In the genomic region with DNA sequence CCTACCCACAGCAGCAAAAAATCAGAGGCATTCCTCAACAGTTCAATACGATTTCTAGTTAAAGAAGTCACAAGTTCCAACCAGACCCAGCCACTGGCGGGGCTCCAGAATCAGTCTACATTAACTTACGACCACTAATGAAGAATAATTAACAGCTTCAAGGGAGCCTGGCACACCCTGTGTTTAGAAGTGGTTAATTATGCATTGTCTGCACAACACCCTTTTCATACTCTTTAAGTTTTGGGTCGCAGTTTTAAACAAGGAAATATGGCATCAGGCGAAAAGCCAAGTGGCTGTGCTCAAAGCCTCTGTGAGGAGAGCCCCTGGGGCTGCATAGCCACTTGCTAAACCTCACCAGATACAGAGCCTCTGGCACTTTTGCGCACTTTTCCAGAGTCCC, we compare ENCODE assay signal across 24 mouse cellular contexts.
DNase-seq lines count a peak whose midpoint lies in the region; ATAC-seq lines count a peak whose summit lies in the region.
"Had no signal": no experiment of that assay in that cellular context is flagged by ENCODE, and none has a peak within 500 bp of the region (broad histone marks: within the 10 kb centered on the region; RNA-seq: fewer than 3 reads in every experiment).

No protein-coding gene starts in this region.

- WGBS in midbrain, embryonic 12.5 days = 83% methylated on average over 6 of the region's 6 CpGs
- WGBS in midbrain, embryonic 10.5 days = 89% methylated on average over 6 of the region's 6 CpGs
- 20% methylated on average over 6 of the region's 6 CpGs for WGBS in forebrain, embryonic 14.5 days
- WGBS in hindbrain, embryonic 15.5 days = 38% methylated on average over 6 of the region's 6 CpGs
- WGBS in neural tube, embryonic 13.5 days = 38% methylated on average over 6 of the region's 6 CpGs

- no peak overlapping the region for H3K4me3 ChIP-seq in midbrain, embryonic 12.5 days
- no peak overlapping the region for H3K4me3 ChIP-seq in midbrain, embryonic 10.5 days
- no peak overlapping the region for H3K4me3 ChIP-seq in forebrain, embryonic 14.5 days (ENCODE audit: low read depth, low read length)
- H3K4me3 ChIP-seq in hindbrain, embryonic 15.5 days = no peak overlapping the region
- no peak overlapping the region for H3K4me3 ChIP-seq in neural tube, embryonic 13.5 days
- H3K4me3 ChIP-seq: embryonic facial prominence, embryonic 10.5 days; heart, embryonic 12.5 days; kidney, embryonic 15.5 days; limb, embryonic 13.5 days; liver, embryonic 13.5 days; stomach, embryonic 15.5 days had no signal

- H3K9me3 ChIP-seq in midbrain, embryonic 12.5 days = no peaks in the 10 kb centered on the region
- no peaks in the 10 kb centered on the region for H3K9me3 ChIP-seq in midbrain, embryonic 10.5 days (replicated peaks)
- H3K9me3 ChIP-seq in forebrain, embryonic 14.5 days (replicated peaks; ENCODE audit: control insufficient read depth, low read length) = no peaks in the 10 kb centered on the region
- H3K9me3 ChIP-seq in hindbrain, embryonic 15.5 days = no peaks in the 10 kb centered on the region
- no peaks in the 10 kb centered on the region for H3K9me3 ChIP-seq in neural tube, embryonic 13.5 days
- H3K9me3 ChIP-seq: embryonic facial prominence, embryonic 10.5 days; heart, embryonic 12.5 days; kidney, embryonic 15.5 days; limb, embryonic 13.5 days; liver, embryonic 13.5 days; stomach, embryonic 15.5 days had no signal

- DNase-seq in midbrain, embryonic 10.5 days (ENCODE audit: low spot score) = no peak
- DNase-seq in forebrain, embryonic 14.5 days (ENCODE audit: low spot score) = peak; percentile 81
- DNase-seq in embryo, embryonic 10.5 days (ENCODE audit: low spot score) = no peak
- no peak for DNase-seq in adipocyte (ENCODE audit: low spot score)
- DNase-seq in lung, postnatal 4 days = no peak
- DNase-seq: adrenal gland, adult 8-10 months; cerebellum, postnatal 10 days; heart, adult 11 months; heart, postnatal 14 days; liver, embryonic 13.5 days; lung, embryonic 14.5 days; right cerebral cortex, postnatal 25 days; thymus, adult 18-20 months; thymus, postnatal 4 days had no signal

- peaks cover 53% of the 10 kb centered on the region for H3K4me1 ChIP-seq in midbrain, embryonic 12.5 days
- peaks cover 54% of the 10 kb centered on the region for H3K4me1 ChIP-seq in midbrain, embryonic 10.5 days
- peaks cover 54% of the 10 kb centered on the region for H3K4me1 ChIP-seq in forebrain, embryonic 14.5 days (ENCODE audit: control insufficient read depth, insufficient read depth, low read length)
- H3K4me1 ChIP-seq in hindbrain, embryonic 15.5 days (replicated peaks) = peaks cover 49% of the 10 kb centered on the region
- H3K4me1 ChIP-seq in neural tube, embryonic 13.5 days (replicated peaks) = peaks cover 63% of the 10 kb centered on the region

- peaks cover 23% of the 10 kb centered on the region for H3K36me3 ChIP-seq in midbrain, embryonic 12.5 days
- peaks cover 37% of the 10 kb centered on the region for H3K36me3 ChIP-seq in midbrain, embryonic 10.5 days
- H3K36me3 ChIP-seq in forebrain, embryonic 14.5 days (ENCODE audit: control insufficient read depth, insufficient read depth, low read length) = no peaks in the 10 kb centered on the region
- H3K36me3 ChIP-seq in hindbrain, embryonic 15.5 days = no peaks in the 10 kb centered on the region
- H3K36me3 ChIP-seq in neural tube, embryonic 13.5 days = peaks cover 3% of the 10 kb centered on the region; the same call in 1 of the 2 replicates
- H3K36me3 ChIP-seq: heart, embryonic 12.5 days; kidney, embryonic 15.5 days; limb, embryonic 13.5 days; liver, embryonic 13.5 days; stomach, embryonic 15.5 days had no signal

- no peak overlapping the region for H3K9ac ChIP-seq in midbrain, embryonic 12.5 days (replicated peaks)
- no peak overlapping the region for H3K9ac ChIP-seq in forebrain, embryonic 14.5 days (ENCODE audit: low read length)
- H3K9ac ChIP-seq in hindbrain, embryonic 15.5 days = no peak overlapping the region
- H3K9ac ChIP-seq in neural tube, embryonic 13.5 days = no peak overlapping the region
- H3K9ac ChIP-seq: heart, embryonic 12.5 days; kidney, embryonic 15.5 days; limb, embryonic 13.5 days; liver, embryonic 13.5 days; lung, embryonic 14.5 days; stomach, embryonic 15.5 days had no signal

- no peak overlapping the region for H3K27ac ChIP-seq in midbrain, embryonic 12.5 days (replicated peaks)
- no peak overlapping the region for H3K27ac ChIP-seq in midbrain, embryonic 10.5 days (replicated peaks)
- no peak overlapping the region for H3K27ac ChIP-seq in forebrain, embryonic 14.5 days (ENCODE audit: low read depth, low read length)
- H3K27ac ChIP-seq in hindbrain, embryonic 15.5 days (replicated peaks) = peak overlapping the region; percentile 41; the same call in 1 of the 2 replicates
- peak overlapping the region; percentile 49; the same call in 1 of the 2 replicates for H3K27ac ChIP-seq in neural tube, embryonic 13.5 days (replicated peaks)
- H3K27ac ChIP-seq: embryonic facial prominence, embryonic 10.5 days; kidney, embryonic 15.5 days; limb, embryonic 13.5 days; liver, embryonic 13.5 days; macrophage; stomach, embryonic 15.5 days had no signal

- peak overlapping the region; percentile 65; the same call in 1 of the 2 replicates for H3K4me2 ChIP-seq in midbrain, embryonic 12.5 days (replicated peaks)
- H3K4me2 ChIP-seq in forebrain, embryonic 14.5 days (ENCODE audit: low read length) = peak overlapping the region; percentile 49
- H3K4me2 ChIP-seq in hindbrain, embryonic 15.5 days = peak overlapping the region; percentile 51
- H3K4me2 ChIP-seq in neural tube, embryonic 13.5 days = peak overlapping the region; percentile 54
- H3K4me2 ChIP-seq: heart, embryonic 12.5 days; kidney, embryonic 15.5 days; limb, embryonic 13.5 days; liver, embryonic 13.5 days; lung, embryonic 14.5 days; stomach, embryonic 15.5 days had no signal

- no peak for ATAC-seq in midbrain, embryonic 12.5 days (ENCODE audit: low FRiP score, low read depth)
- ATAC-seq in forebrain, embryonic 14.5 days = no peak
- ATAC-seq in hindbrain, embryonic 15.5 days (ENCODE audit: low FRiP score, low read depth) = no peak
- no peak for ATAC-seq in neural tube, embryonic 13.5 days (ENCODE audit: low read depth)
- ATAC-seq: inflammation-experienced regulatory T-cells, adult 6 months had no signal

- no peaks in the 10 kb centered on the region for H3K27me3 ChIP-seq in midbrain, embryonic 12.5 days
- peaks cover 6% of the 10 kb centered on the region; the same call in 1 of the 2 replicates for H3K27me3 ChIP-seq in midbrain, embryonic 10.5 days (ENCODE audit: low read depth, poor library complexity, severe bottlenecking)
- no peaks in the 10 kb centered on the region for H3K27me3 ChIP-seq in forebrain, embryonic 14.5 days (replicated peaks; ENCODE audit: control insufficient read depth, insufficient read depth, low read length)
- no peaks in the 10 kb centered on the region for H3K27me3 ChIP-seq in hindbrain, embryonic 15.5 days
- H3K27me3 ChIP-seq in neural tube, embryonic 13.5 days = no peaks in the 10 kb centered on the region
- H3K27me3 ChIP-seq: heart, embryonic 12.5 days; kidney, embryonic 15.5 days; limb, embryonic 13.5 days; stomach, embryonic 15.5 days had no signal

Comparison
In these comparisons a context has a peak if more than half of its experiments do, and no peak if none do; other contexts are left out.
1. H3K27ac ChIP-seq: peak in hindbrain, embryonic 15.5 days (single experiment) and neural tube, embryonic 13.5 days (single experiment); none in midbrain, embryonic 12.5 days (single experiment), midbrain, embryonic 10.5 days (single experiment) and forebrain, embryonic 14.5 days (single experiment).
2. Peak in every context shown above with its lines, with median percentiles within 50 percentile points of each other: H3K4me2 ChIP-seq.